Mouse (Mus musculus): ENCODE data around the gene Brinp3.

Brinp3 gene

DNA sequence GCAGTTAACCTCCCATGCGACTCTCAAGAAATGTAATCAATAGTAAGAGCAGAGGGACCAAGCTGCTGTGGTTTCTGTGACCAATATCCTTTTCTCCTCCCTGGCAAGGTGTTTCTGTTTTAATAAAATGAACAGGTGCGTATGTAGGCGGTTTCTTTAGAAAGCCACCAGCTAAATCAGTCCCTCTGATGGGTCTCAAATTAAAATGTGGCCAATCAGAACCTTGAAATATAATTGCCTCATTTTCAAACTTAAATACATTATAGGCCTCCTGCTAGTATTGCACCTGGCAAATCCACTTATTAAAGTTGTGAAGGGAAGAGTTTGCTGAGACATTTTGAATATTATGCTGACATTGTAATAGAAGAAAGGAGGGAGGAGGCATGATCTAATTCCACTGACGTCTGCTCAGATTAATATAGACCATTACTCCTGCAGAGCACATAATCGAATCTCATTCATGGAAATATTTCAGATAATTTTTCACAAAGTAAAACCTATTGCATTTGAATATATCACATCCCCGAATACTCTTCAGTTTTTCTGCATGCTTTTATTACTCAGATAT, 305.5 kb downstream of the Brinp3 start:
- DNase-seq = no peak

GRCm38 (mm10) chr1:146801821-146802220, 307.3 kb downstream of the Brinp3 start:
- no peak for DNase-seq

DNA sequence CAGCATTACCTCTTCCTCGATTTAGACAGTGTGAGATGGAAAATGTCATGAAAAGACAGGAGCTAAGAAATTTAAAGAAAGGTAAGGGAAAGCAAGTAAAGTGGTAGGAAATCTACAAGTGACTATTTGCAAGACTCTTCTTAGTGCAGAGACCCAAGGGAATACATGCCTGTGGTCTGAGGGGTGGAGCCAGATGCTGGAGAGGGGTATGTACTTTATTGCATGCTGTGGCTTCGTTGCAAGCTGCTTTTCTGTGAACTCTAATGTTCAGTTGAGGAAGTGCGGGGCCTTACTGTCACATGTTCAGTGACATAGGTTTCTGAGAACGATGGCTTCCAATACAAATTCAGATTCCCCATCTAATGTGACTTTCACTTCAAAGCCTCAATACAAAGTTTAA, 313.2 kb downstream of the Brinp3 start:
- DNase-seq = no peak

- DNase-seq = no peak
Measured at GRCm38 (mm10) chr1:146833888-146834287, 339.3 kb downstream of the Brinp3 start.

DNA sequence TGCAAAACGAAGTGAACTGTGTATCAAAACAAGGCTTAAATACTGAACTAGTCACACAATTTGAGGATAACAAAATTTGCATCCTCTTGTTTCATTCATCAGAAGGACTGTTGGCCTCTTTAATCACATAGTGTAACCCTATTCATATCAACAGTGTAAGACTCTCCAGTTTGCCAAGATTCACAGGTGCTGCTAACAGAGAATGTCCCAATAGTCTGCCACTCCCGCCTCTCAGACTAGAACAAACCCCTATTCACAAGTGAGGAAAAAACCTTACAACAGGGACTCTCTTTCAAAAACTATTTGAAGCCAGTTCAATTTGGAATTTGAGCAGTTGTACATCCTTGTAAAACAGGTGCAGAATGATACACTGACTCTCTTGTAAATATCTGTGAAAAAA, 349.5 kb downstream of the Brinp3 start:
- DNase-seq = no peak

- no peak for DNase-seq
Measured at GRCm38 (mm10) chr1:146848892-146849291, 354.3 kb downstream of the Brinp3 start.

DNA sequence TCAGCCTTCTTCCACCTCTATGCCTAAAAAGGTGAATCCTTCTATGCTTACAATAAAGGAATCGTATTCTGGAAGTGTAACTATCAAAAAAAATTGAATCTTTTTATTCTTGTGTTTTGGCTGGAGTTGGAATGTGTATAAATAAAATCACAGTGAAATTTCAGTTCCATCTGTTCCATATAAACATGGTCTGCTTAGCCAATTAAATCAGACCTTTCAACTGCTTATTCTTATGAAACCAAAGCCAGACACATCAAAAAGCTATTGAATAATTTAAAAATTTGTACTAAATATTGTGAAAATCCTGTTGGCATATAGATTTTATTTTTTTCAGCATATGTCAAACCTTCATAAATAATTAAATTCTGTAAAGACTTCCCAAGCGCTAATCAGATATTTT, 355.6 kb downstream of the Brinp3 start:
- DNase-seq = no peak

- no peak for DNase-seq
Measured at GRCm38 (mm10) chr1:146898636-146899035, 404.1 kb downstream of the Brinp3 start.

DNA sequence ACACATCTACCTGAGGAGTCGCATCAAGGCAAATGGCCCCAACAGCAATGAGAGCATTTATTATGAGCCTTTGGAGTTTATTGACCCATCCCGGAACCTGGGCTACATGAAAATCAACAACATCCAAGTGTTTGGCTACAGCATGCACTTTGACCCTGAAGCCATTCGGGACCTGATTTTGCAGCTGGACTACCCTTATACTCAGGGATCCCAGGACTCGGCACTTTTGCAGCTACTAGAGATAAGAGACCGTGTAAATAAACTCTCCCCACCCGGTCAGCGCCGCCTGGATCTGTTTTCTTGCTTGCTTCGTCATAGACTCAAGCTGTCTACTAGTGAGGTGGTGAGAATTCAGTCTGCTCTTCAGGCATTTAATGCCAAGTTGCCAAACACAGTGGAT, 407.1 kb downstream of the Brinp3 start:
- DNase-seq = no peak

DNA sequence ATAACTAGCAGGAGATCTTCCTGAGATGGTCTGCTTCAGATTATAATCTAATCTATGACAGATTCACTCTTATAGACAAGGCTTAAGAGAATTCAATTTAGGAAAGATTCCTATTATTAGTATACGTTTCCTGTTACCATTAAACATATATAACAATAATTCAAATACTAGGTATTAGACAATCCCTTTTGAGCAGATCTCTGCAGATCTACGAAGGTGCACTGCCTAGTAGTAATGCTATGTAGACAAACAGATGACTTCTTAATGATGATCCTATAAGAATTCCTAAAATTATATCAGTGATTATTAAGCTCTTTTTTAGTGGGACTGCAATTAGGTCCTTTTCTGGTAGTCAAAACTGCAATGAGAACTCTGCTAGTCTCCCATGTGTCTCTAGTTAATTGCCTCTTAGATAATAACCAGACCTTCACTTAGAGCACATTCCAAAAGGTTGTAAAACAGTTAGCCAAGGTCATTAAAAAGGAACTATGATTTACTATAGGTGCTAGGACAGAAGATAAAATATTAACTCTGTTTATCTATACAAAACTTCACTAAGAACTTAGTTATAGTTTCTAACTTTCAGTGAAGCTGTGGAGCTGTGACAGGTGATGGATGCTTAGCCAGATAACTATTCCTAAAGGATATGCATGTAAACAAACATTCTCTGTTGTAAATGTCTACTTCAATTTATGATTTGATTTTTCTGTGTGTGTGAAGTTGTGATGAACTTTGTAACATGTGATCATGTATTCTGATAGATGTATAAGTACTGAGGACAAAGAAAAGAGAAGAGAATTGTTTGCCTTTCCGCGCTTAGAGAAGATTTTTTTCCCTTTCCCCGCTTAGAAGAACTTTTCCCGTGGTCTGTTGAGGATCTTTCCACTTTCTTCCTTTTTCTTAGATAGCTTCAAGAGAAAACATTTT, 445.2 kb downstream of the Brinp3 start:
- DNase-seq = no peak
